Mouse (Mus musculus) stomach, embryonic 15.5 days (tissue): ENCODE data around the gene Wdfy1. TPM values are rescaled to one million over a fixed set of nuclear protein-coding genes. Genes with fewer than 3 reads are reported as not detected.

Experiments
- ATAC-seq: fragments of 200-750 bp; cut with Nextera tagmentation; 2 replicates; pipeline ENCODE4 v1.8.0; 2017; ENCODE audit warnings: low read depth, moderate number of reproducible peaks, moderate TSS enrichment; ENCODE audit not compliant: insufficient read depth, low FRiP score
- H3K27ac ChIP-seq: fragments of 300-500 bp; sonication (generic); 2 replicates; pipeline ENCODE4 v1.5.1; 2015; ENCODE audit warnings: mild to moderate bottlenecking, inconsistent platforms
- H3K27me3 ChIP-seq: fragments of 300-500 bp; sonication (generic); replicated peaks from 2 replicates; pipeline ENCODE4 v1.6.1; 2015; ENCODE audit warnings: inconsistent platforms
- H3K36me3 ChIP-seq: fragments of 300-500 bp; sonication (generic); 2 replicates; pipeline ENCODE4 v1.6.1; 2015; ENCODE audit warnings: inconsistent platforms
- H3K4me1 ChIP-seq: fragments of 300-500 bp; sonication (generic); 2 replicates; pipeline ENCODE4 v1.6.1; 2015; ENCODE audit warnings: inconsistent platforms
- H3K4me2 ChIP-seq: fragments of 300-500 bp; sonication (generic); 2 replicates; pipeline ENCODE4 v1.6.1; 2015; ENCODE audit warnings: mild to moderate bottlenecking, inconsistent platforms
- H3K4me3 ChIP-seq: fragments of 300-500 bp; sonication (generic); replicated peaks from 2 replicates; pipeline ENCODE4 v1.5.1; 2015; ENCODE audit warnings: inconsistent platforms
- H3K9ac ChIP-seq: fragments of 300-500 bp; sonication (generic); 2 replicates; pipeline ENCODE4 v1.6.1; 2015; ENCODE audit warnings: inconsistent platforms
- H3K9me3 ChIP-seq: fragments of 300-500 bp; sonication (generic); 2 replicates; pipeline ENCODE4 v1.6.1; 2016; ENCODE audit warnings: inconsistent platforms
- WGBS: fragments of 180-500 bp; shearing (Covaris S2); methylation state at CpG from one replicate; pipeline ENCODE4 v1.1.7; 2015; 5-methylcytosine and 5-hydroxymethylcytosine counted together
- polyA plus RNA-seq: library from polyadenylated mRNA; unstranded; fragments of >200 nt; fragmentation: Nextera tagmentation; extraction: Ambion mirVana; gene quantifications from 2 replicates; pipeline ENCODE4 v1.2.1, GENCODE M21; 2015

Gene Wdfy1
- polyA plus RNA-seq, 1 experiment from 2014 or later = 32.8 TPM

DNA sequence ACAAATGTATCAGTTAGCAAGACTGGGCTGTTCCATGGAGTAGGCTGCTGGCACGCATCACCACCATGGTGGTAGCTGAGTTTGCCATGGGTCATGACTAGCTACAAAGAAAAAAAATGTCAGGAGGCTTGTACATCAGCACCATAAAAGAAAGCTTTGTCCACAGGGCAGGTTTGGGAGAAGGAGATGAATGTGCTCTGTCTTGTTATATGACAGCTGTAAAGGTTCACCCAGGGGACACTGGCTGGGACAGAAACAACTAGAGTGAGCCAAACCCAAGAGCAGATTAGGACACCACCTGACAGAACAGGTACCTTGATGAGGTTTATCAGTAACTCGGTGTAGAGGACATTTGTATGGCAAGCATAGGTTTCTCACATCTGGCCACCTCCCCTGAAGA is 71.3 kb downstream of the Wdfy1 start:
- Histone ChIP-seq H3K9me3 (no peaks in the 10 kb centered on the region), H3K9ac (no peak overlapping the region), H3K4me2 (no peak overlapping the region), H3K27ac (no peak overlapping the region), H3K4me1 (no peaks in the 10 kb centered on the region), H3K36me3 (no peaks in the 10 kb centered on the region), H3K4me3 (no peak overlapping the region), H3K27me3 (no peaks in the 10 kb centered on the region)
- ATAC-seq = no peak
- WGBS = 62% methylated on average over 2 of the region's 2 CpGs

- no peak overlapping the region for H3K27ac ChIP-seq
- no peaks in the 10 kb centered on the region for H3K9me3 ChIP-seq
- H3K36me3 ChIP-seq = no peaks in the 10 kb centered on the region
- H3K4me2 ChIP-seq = no peak overlapping the region
- H3K4me1 ChIP-seq = no peaks in the 10 kb centered on the region
- no peak overlapping the region for H3K4me3 ChIP-seq
- H3K27me3 ChIP-seq = no peaks in the 10 kb centered on the region
- H3K9ac ChIP-seq = no peak overlapping the region
- no peak for ATAC-seq
- WGBS = 92% methylated on average over 8 of the region's 8 CpGs
Measured at GRCm38 (mm10) chr1:79703520-79703919, 72.4 kb downstream of the Wdfy1 start.

DNA sequence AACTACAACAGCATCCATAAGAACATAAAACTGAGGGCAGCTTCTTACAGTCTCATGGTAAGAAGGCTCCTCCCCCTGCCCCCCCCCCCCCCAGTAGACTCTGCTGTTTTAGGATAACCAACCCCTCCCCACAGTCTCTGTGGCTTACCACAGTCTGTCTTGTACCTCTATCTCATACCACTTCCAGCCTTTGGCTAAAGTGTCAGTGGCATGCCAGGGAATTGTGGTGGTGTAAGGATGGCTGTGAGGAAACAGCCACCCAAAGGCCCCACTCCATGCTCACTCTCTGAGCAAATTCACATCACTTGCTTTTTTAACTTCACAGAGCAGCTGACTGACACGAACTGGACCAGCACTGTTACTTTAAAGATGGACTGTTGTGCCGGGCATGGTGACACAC is 77.4 kb downstream of the Wdfy1 start:
- H3K9ac ChIP-seq = no peak overlapping the region
- H3K4me2 ChIP-seq = no peak overlapping the region
- H3K9me3 ChIP-seq = no peaks in the 10 kb centered on the region
- 82% methylated on average over 2 of the region's 2 CpGs for WGBS
- no peak overlapping the region for H3K27ac ChIP-seq
- H3K4me3 ChIP-seq = no peak overlapping the region
- H3K4me1 ChIP-seq = peaks cover 14% of the 10 kb centered on the region
- no peak for ATAC-seq
- no peaks in the 10 kb centered on the region for H3K36me3 ChIP-seq
- H3K27me3 ChIP-seq = no peaks in the 10 kb centered on the region

DNA sequence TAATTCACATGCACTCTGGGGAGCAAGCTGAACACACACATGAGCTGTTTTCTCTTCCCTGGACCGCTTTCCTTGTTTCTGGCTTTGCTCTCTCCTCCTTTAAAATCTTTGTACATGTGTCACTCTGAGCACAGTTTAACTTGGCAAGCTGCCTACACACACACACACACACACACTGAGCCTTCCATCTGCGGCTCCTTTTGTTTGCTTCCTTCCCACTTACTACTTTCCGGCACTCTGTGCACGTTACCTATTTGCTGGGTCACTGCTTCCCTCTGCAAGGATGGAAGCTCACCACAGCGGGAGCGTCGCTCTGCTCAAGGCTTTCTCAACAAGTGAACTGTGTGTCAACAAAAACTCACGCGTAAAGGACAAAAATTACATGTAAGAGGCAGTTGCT is 78.6 kb downstream of the Wdfy1 start:
- H3K36me3 ChIP-seq = no peaks in the 10 kb centered on the region
- H3K27me3 ChIP-seq = no peaks in the 10 kb centered on the region
- WGBS = 34% methylated on average over 9 of the region's 9 CpGs
- H3K9ac ChIP-seq = no peak overlapping the region
- H3K27ac ChIP-seq = peak overlapping the region; percentile 35; the same call in 1 of the 2 replicates
- no peak overlapping the region for H3K4me3 ChIP-seq
- H3K9me3 ChIP-seq = no peaks in the 10 kb centered on the region
- ATAC-seq = peak; percentile 86
- H3K4me2 ChIP-seq = no peak overlapping the region
- H3K4me1 ChIP-seq = peaks cover 14% of the 10 kb centered on the region

DNA sequence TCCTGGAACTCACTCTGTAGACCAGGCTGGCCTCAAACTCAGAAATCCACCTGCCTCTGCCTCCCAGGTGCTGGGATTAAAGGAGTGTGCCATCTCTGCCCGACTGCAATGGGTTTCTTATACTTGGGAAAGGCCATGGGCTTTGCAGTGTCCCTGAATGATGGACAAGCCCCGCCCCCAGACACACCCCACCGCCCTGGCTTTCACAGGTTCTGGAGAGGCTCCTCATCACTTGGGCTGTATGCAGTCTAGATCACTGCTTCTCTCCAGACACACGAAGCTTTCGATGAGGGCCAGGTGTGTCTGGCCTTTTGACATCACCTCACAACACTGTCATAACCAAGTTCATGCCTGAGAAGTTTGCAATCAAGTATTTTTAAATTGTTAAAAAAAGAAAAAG is 79.0 kb downstream of the Wdfy1 start:
- Histone ChIP-seq H3K4me3 (no peak overlapping the region), H3K4me2 (no peak overlapping the region), H3K36me3 (no peaks in the 10 kb centered on the region), H3K9me3 (no peaks in the 10 kb centered on the region), H3K27ac (no peak overlapping the region), H3K27me3 (no peaks in the 10 kb centered on the region), H3K4me1 (peaks cover 14% of the 10 kb centered on the region), H3K9ac (no peak overlapping the region)
- ATAC-seq = peak; percentile 63; the same call in 1 of the 2 replicates
- WGBS = 58% methylated on average over 5 of the region's 5 CpGs

GRCm38 (mm10) chr1:79692482-79692881 is 83.5 kb downstream of the Wdfy1 start:
- no peak overlapping the region for H3K27ac ChIP-seq
- H3K4me1 ChIP-seq = peaks cover 10% of the 10 kb centered on the region
- H3K9ac ChIP-seq = no peak overlapping the region
- no peak overlapping the region for H3K4me2 ChIP-seq
- no peaks in the 10 kb centered on the region for H3K27me3 ChIP-seq
- no peaks in the 10 kb centered on the region for H3K9me3 ChIP-seq
- no peak overlapping the region for H3K4me3 ChIP-seq
- no peak for ATAC-seq
- 82% methylated on average over 3 of the region's 3 CpGs for WGBS
- H3K36me3 ChIP-seq = no peaks in the 10 kb centered on the region

- 51% methylated on average over 1 of the region's 1 CpGs for WGBS
- Histone ChIP-seq H3K4me1 (no peaks in the 10 kb centered on the region), H3K27ac (no peak overlapping the region), H3K9me3 (no peaks in the 10 kb centered on the region), H3K36me3 (no peaks in the 10 kb centered on the region), H3K4me2 (no peak overlapping the region), H3K9ac (no peak overlapping the region), H3K27me3 (no peaks in the 10 kb centered on the region), H3K4me3 (no peak overlapping the region)
- no peak for ATAC-seq
Measured at GRCm38 (mm10) chr1:79687254-79687653, 88.7 kb downstream of the Wdfy1 start.

DNA sequence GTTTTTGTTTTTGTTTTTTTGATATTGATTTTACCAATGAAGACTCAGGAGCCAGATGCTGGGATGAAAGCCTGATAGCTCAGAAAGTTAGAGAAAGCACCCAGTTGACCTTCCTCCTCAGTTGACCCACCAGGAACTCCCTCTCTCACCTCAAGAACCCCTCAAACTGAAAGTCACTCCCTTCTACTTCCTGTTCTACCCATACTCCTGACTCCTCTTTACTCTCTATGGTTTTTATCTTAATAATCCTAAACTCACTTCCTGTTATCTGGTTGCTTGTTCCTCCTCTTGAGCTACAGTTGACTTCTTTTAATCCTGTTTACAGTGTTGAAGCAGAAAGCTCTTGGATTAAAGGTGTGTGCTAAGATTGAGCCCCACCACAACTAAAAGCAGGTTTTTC is 91.9 kb downstream of the Wdfy1 start:
- no peak overlapping the region for H3K4me2 ChIP-seq
- ATAC-seq = no peak
- H3K27ac ChIP-seq = no peak overlapping the region
- no peaks in the 10 kb centered on the region for H3K9me3 ChIP-seq
- no peaks in the 10 kb centered on the region for H3K27me3 ChIP-seq
- no peaks in the 10 kb centered on the region for H3K4me1 ChIP-seq
- no peak overlapping the region for H3K4me3 ChIP-seq
- no peak overlapping the region for H3K9ac ChIP-seq
- H3K36me3 ChIP-seq = no peaks in the 10 kb centered on the region

GRCm38 (mm10) chr1:79682936-79683335 is 93.0 kb downstream of the Wdfy1 start:
- WGBS = 11% methylated on average over 5 of the region's 5 CpGs
- ATAC-seq = no peak
- no peaks in the 10 kb centered on the region for H3K36me3 ChIP-seq

GRCm38 (mm10) chr1:79680777-79681176 is 95.2 kb downstream of the Wdfy1 start:
- Histone ChIP-seq H3K27me3 (no peaks in the 10 kb centered on the region), H3K9ac (no peak overlapping the region), H3K9me3 (no peaks in the 10 kb centered on the region), H3K27ac (no peak overlapping the region), H3K4me2 (no peak overlapping the region), H3K4me3 (no peak overlapping the region), H3K36me3 (no peaks in the 10 kb centered on the region), H3K4me1 (no peaks in the 10 kb centered on the region)
- no peak for ATAC-seq
- WGBS = 90% methylated on average over 3 of the region's 3 CpGs

More at GRCm38 (mm10) chr1:79682936-79683335, 93.0 kb downstream of the Wdfy1 start:
- no peaks in the 10 kb centered on the region for H3K27me3 ChIP-seq
- H3K4me1 ChIP-seq = no peaks in the 10 kb centered on the region
- H3K27ac ChIP-seq = no peak overlapping the region
- no peak overlapping the region for H3K4me2 ChIP-seq
- H3K9me3 ChIP-seq = no peaks in the 10 kb centered on the region
- no peak overlapping the region for H3K9ac ChIP-seq
- no peak overlapping the region for H3K4me3 ChIP-seq

DNA sequence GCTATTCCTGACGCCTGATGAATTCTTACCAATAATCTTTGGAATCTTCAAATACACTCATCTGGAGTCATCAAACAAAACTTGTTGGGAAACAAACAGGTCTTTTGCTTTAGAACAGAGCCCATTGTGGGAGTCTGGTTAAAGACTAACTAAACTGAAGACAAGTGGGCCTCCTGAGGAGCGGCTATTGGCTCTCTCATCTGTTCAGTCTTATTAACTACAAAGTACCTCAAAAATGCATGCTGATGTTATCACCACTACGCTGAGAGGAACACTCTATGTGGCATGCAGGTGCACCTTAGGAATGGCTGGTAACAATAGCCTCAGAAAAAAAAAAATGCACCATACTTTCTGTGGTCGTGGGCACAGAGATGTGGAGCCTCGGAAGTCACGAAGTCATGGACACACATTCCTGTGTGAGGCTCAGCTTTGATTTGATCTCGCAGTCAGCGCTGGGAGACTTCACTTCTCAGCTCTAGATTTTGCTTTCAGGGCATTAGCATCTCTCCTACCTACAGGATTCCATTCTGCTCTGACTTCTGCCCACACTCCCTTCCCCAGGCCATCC is 97.7 kb downstream of the Wdfy1 start:
- no peak overlapping the region for H3K4me2 ChIP-seq
- H3K4me1 ChIP-seq = no peaks in the 10 kb centered on the region
- 67% methylated on average over 8 of the region's 8 CpGs for WGBS
- H3K27me3 ChIP-seq = no peaks in the 10 kb centered on the region
- H3K27ac ChIP-seq = no peak overlapping the region
- no peaks in the 10 kb centered on the region for H3K9me3 ChIP-seq
- no peak overlapping the region for H3K9ac ChIP-seq
- H3K36me3 ChIP-seq = no peaks in the 10 kb centered on the region
- H3K4me3 ChIP-seq = no peak overlapping the region
- no peak for ATAC-seq

DNA sequence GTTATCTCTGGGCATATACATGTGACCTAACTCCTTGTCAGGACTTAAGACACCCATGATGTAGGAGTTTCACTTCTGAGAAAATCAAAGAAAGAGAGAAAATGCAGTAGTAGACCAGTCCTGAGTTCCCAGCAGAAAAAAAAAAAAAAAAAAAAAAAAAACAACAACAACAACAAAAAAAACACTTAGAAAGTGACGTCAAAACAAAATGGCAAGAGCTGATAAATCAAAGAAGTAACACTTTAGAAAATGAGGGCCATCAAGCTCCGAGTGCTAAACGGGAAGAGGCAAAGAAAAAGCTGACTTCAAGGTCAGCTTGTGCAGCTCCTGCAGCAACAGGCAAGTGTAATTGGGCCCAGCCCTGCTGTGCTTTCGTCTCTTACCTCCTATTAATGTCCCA is 100.2 kb downstream of the Wdfy1 start:
- no peak overlapping the region for H3K27ac ChIP-seq
- H3K27me3 ChIP-seq = 0 out of 2 replicates have a peak, but pooled peaks cover 2% of the 10 kb centered on the region
- 0 out of 2 replicates have a peak, but pooled peaks cover 3% of the 10 kb centered on the region for H3K4me1 ChIP-seq
- WGBS = 69% methylated on average over 4 of the region's 4 CpGs
- no peak overlapping the region for H3K9ac ChIP-seq
- H3K9me3 ChIP-seq = no peaks in the 10 kb centered on the region
- no peaks in the 10 kb centered on the region for H3K36me3 ChIP-seq
- ATAC-seq = no peak
- H3K4me2 ChIP-seq = no peak overlapping the region
- no peak overlapping the region for H3K4me3 ChIP-seq
